Mouse (Mus musculus) lung, postnatal 4 days (tissue): ENCODE data around the gene Ube3b.

ENCODE experiments used
- DNase-seq, 2 experiments: peaks; one replicate each; pipeline ENCODE4 v3.0.0; 2021

Ube3b gene

GRCm38 (mm10) chr5:114380209-114381012 is at the start of gene Ube3b, which contains the start of gene Kctd10:
TSS of gene Ube3b (plus strand) at chr5:114380607.
TSS of gene Kctd10 (minus strand) at chr5:114380508.
- peak; percentile 88 to 91 for DNase-seq

DNA sequence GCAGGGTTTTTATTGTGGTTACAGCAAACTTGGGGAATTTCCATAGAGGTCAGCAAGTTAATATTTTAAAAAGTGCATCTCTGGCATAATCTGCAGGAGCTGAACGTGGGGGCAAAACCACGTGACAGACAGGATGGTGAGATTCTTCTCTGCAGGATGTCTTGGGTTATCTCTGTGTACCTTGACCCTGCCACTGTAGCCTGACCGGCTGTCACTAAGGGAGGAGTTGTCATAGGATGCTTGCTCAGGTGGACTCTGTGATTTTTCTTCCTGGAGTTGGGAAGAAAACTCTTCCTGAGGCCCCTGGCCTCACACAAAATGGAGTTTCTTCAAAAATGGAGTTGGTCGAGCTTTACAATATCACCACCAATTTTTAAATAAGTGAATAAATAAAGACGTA is 37.4 kb upstream of the Ube3b start:
- DNase-seq, result no peak

DNA sequence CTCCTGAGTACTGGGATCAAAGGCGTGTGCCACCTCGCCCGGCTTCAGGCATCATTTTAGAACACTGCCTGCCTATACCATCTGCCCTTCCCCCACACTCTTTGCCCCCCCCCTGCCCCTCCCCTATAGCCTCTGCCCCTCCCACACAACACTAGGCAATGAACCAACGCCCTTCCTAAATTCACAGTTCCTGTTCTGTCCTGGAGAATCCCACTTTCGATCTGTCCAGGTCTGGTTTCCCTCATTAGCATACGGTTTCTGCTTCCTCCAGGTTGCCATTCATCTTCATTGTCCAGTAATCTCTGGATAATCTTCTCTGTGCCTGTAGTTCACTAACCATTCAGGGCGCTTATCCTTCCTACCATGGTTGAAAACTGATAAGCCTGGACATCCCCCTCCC is 36.8 kb upstream of the Ube3b start:
- no peak for DNase-seq

DNA sequence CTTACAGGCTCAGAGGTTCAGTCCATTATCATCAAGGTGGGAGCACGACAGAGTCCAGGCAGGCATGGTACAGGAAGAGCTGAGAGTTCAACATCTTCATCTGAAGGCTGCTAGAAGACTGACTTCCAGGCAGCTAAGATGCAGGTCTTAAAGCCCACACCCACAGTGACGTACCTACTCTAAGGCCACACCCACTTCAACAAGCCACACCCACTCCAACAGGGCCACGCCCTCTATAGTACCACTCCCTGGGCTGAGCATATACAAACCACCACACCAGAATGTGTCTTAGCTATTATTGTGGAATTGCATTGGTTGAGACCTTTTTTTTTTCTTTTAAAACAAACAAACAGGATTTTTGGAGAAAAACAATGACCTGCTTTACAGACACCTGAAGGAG is 34.9 kb upstream of the Ube3b start:
- peak in 1 of 2 experiments; percentile 14 for DNase-seq

DNA sequence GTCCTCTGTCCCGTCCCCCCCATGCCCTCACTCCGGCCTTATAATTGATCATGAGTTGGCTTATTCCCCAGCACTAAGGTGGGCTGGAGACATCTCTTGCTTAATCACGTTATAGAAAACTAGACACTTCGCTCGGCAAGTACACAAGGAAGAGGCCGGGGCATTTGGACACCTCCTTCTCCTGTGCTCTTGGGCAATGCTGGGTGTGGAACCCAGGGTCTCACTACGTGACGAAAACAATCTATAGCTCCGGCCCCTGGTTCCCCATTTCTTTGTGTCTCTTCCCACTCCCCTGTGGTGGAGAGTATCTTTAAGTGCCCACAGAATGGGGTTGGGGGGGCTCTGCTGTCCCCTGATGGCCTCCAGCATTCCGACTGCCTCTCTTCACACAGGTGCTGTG is 33.4 kb upstream of the Ube3b start:
- DNase-seq, result no peak

GRCm38 (mm10) chr5:114351490-114351889 is 28.9 kb upstream of the Ube3b start:
- DNase-seq, result peak in 1 of 2 experiments; percentile 18

- DNase-seq, result peak; percentile 92 to 95
These were observed 24.0 kb upstream of the Ube3b start for GRCm38 (mm10) chr5:114356250-114356935.

GRCm38 (mm10) chr5:114356936-114357751 is 23.3 kb upstream of the Ube3b start:
- peak in 1 of 2 experiments; percentile 74 for DNase-seq

DNA sequence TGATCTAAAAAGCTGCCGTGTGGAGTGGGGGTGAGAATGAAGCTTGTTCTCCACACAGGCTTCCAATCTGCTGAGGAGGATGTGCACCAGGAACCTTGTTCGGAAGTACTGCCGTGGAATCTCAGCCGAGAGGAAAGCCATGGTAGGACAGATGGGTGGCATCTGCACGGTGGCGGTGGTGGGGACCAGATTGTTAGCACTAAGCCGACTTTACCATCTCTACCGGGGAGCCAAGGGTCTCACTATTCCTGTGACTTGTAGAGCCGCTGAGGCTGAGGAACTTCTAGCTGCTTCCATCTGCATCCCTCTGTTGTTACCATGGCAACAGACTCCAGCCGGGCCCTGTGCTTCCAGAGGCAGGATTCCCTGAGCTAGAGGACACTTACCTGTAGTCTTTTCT is 21.6 kb upstream of the Ube3b start:
- DNase-seq, result no peak

DNA sequence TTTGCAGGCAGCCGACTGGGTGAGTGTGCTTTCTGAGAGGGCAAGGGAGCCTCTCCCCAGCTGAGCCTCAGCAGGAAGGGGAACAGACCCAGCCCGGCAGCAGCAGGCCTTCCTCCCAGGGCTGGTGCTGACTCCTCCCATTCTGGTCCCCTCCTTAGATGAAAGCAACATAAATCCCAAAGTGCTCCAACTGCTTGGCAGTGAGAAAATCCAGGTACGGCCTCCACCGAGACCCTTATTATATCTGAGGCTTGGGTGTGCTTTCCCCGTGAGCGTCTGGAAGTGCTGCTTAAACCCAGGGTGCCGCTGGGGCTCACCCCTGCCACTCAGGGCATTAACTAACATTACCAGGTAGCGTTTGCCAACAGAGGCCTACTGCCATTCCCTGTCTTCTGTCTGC is 20.8 kb upstream of the Ube3b start:
- peak in 1 of 2 experiments; percentile 18 for DNase-seq

GRCm38 (mm10) chr5:114360968-114361367 is 19.4 kb upstream of the Ube3b start:
- no peak for DNase-seq

GRCm38 (mm10) chr5:114365043-114365752 is 15.2 kb upstream of the Ube3b start:
- DNase-seq, result peak; percentile 86 to 93

- no peak for DNase-seq
These were observed 12.3 kb upstream of the Ube3b start for GRCm38 (mm10) chr5:114368121-114368520.

- no peak for DNase-seq
These were observed 11.5 kb upstream of the Ube3b start for GRCm38 (mm10) chr5:114368803-114369496.

- DNase-seq, result peak in 1 of 2 experiments; percentile 81
These were observed 10.5 kb upstream of the Ube3b start for GRCm38 (mm10) chr5:114369921-114370320.

DNA sequence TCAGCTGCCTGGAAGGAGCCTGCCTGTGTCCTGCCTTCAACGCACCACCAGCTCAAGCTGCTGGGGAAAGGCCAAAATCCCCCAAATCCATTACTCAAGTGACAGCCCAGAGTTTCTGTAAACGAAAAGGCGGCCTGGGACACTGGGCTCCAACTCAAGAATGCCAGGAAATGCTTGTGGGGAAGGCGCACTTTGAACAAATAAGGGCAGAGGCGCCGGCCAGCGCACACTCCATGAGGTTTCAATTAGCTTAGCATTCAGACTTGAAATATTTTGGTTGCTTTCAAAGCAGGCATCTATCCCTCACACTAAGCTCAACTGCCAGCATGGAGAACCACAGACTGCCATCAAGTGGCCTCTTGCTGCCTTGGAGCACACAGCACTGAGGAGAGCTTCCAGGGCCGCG is 10.0 kb upstream of the Ube3b start:
- DNase-seq, result peak; percentile 88 to 95

- DNase-seq, result peak; percentile 38 to 62
These were observed 9.1 kb upstream of the Ube3b start for GRCm38 (mm10) chr5:114371331-114371730.

GRCm38 (mm10) chr5:114371731-114372473 is 8.5 kb upstream of the Ube3b start:
- peak; percentile 41 to 45 for DNase-seq

- peak; percentile 45 to 71 for DNase-seq
These were observed 7.8 kb upstream of the Ube3b start for GRCm38 (mm10) chr5:114372565-114372964.

GRCm38 (mm10) chr5:114373174-114373573 is 7.2 kb upstream of the Ube3b start:
- peak; percentile 72 to 87 for DNase-seq

- DNase-seq, result no peak
These were observed 6.8 kb upstream of the Ube3b start for GRCm38 (mm10) chr5:114373581-114373980.
